Mouse (Mus musculus) liver, embryonic 14.5 days (tissue): ENCODE measurements at regions not wholly inside any gene's neighbourhood (a gene's known extent, or its start where the extent isn't known, plus 50 kb on each side); places are given as distances from the start of the nearest gene placed in this dataset.

Source experiments
- CTCF ChIP-seq: IDR thresholded peaks from 2 replicates; pipeline ENCODE4 v1.5.1; 2016; ENCODE audit warnings: antibody characterized with exemption, low read depth, control low read depth
- EP300 ChIP-seq: IDR thresholded peaks from 2 replicates; pipeline ENCODE4 v1.6.1; 2016; ENCODE audit warnings: antibody characterized with exemption, low read depth

DNA sequence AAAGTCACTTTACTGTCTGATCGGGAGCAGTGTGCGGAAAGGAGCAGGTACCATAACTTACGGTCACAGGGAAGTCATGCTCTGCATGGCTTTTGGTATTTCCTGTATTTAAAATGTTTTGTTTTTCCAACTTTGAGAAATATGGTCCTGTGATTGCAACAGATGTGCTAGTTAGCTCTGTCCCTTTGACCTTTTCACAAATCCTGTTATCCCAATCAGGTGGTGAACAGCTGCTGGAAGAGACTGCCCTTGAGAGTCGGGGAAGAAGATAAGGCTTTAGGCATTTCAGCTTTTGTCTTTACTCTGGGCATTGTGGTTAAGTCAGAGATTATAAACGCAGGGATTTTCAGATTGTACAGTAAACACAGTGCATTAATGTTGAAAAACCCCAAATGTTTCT is 588.5 kb upstream of the Atp2b1 start:
- TF ChIP-seq CTCF (no peak), EP300 (no peak)
